Mouse (Mus musculus) erythroid progenitor cell, adult 5-6 weeks (primary cell): ENCODE results near the gene Ccdc6. TPM values are rescaled to one million over a fixed set of nuclear protein-coding genes. Genes with fewer than 3 reads are reported as not detected.

ENCODE experiments used
- ATAC-seq: replicated peaks from 2 replicates; pipeline ENCODE4 v1.8.0; 2016; ENCODE audit warnings: moderate number of reproducible peaks, mild to moderate bottlenecking, moderate TSS enrichment, inconsistent platforms; ENCODE audit not compliant: poor library complexity, low FRiP score, severe bottlenecking
- total RNA-seq, 2 experiments: library from RNA; stranded (forward) in 1 of 2; stranded (reverse) in 1 of 2; fragments of 150-400 nt in 1 of 2; fragments of 186-747, 209-891 nt in 1 of 2; gene quantifications; 2 replicates each; pipeline versions ENCODE4 v1.2.3 to v1.2.4; 2015 to 2017; ENCODE audit warnings: low replicate concordance in 2 of 2

The Ccdc6 gene
- total RNA-seq, 2 experiments from 2014 or later = 25.2 to 46.6 TPM

DNA sequence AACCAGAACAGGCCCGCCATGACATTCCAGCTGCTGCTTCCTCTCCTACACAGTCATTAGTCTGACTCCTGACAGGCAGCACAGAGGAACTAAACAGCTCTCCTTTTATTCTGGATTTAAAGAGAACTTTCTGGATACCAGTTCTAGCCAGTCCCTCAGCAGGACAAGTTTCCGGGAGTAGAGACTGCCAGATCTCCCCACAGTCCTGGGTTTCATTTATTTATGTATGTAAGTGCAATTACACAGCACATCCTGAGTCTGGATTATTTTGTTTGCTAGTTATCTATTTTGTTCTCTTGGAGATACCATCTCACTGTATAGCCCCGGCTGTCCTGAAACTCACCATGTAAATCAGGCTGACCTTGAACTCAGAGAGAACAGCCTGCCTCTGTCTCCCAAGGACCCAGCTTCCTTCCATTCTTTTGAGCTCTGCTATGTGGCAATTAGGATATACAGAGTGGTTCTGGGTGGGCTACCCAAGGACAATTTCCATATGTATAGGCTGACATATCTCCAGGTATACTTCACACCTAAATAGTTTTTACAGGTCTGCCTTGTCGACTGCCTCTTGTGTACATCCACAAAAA is 5.0 kb upstream of the Ccdc6 start:
- ATAC-seq = no peak

DNA sequence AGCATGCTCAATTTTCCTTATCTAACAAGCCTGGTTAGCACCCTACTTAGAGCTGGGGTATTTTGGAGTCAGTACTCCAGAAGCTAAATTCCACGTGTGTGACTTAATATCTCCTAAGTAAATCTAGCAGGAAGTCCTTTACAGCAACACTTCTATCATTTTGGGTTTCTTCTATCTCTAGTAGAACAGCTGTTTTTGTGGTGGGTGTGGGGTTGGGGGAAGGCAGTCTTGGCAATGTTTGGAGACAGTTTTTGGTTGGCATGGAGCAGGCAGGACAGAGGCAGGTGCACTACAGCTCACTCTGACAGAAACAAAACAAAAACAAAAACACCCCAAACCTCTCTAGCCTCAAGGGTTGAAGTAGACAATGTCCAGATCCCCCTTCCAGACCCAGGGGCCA is 3.1 kb upstream of the Ccdc6 start:
- no peak for ATAC-seq

DNA sequence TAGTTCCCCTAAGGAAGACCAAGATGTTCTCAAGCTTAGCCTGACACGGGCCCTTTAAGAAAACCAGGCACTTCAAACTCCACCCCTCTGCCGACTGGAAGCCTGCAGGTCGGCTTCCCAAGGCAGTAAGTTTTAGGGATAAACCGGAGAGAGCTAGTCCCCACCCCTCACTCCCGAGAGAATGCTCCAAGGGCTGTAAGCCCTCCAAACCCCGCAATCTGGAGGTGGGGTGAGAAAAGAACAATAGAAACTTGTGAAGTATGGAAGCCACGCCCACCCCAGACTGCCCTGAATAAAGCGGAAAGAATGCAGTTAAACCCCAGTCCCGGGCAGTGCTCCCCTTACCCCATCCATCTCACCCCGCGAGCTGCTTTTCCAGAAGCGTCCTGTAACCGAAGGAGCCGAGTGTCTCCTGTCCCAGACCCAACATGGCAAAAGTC is 1.9 kb upstream of the Ccdc6 start:
- ATAC-seq = peak; percentile 45; the same call in 1 of the 2 replicates

DNA sequence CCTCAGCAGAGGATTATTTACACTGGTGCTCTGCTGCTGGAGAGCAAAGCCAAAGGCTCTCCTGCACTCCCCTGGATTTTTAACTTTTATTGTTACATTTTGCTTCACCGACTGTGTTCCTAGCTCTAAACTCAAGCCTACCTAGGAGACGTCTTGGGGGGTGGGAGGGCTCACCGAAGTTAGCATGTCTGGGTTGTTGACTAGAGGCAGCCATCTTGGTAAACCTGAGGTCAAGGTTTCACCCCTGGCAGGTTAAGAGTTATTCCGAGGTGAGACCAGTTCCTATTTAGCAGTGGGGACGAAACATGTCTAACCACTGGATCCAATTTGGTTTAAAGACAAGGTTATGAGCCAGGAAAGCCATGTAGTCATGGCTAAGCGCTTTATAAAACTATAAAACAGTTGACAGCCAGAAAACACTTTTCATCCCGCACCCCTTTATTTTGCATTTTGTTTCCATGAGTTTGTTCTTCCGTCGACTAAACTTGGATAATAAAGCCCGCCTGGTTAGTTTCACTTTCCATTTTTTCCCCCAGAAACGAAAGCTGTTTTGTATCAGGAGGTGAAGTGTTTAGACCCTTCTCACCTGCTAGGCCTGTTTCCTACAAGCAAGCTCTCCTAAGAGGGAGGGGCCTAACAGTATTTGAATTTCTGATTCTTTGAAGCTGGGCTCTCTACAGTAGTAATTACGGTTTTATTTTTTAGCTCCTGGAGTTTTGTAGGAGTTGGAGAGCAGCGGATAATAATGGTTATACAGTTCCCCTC is 1.2 kb upstream of the Ccdc6 start:
- ATAC-seq = peak; percentile 27; the same call in 1 of the 2 replicates

DNA sequence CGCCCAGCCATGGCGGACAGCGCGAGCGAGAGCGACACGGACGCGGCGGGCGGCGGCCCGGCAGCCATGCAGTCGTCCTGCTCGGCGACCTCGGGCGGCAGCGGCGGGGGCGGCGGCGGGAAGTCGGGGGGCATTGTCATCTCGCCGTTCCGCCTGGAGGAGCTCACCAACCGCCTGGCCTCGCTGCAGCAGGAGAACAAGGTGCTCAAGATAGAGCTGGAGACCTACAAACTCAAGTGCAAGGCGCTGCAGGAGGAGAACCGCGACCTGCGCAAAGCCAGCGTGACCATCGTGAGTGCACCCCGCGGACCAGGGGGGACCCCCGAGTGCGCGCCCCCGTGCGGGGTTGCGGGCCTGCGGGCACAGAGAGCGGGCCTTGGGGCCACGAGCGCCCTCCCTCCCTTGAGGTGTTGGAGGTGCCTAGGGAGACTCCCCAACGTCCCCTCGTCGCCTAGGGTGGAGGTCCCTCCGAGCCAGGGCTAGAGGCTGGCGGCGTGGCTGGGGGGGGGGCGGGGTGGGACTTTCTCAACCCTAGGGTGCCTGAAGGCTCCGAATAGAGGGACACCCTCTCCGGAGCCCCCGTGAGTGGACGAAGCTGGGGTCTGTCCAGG is 475 bp downstream of the Ccdc6 start:
- peak; percentile 6; the same call in 1 of the 2 replicates for ATAC-seq

DNA sequence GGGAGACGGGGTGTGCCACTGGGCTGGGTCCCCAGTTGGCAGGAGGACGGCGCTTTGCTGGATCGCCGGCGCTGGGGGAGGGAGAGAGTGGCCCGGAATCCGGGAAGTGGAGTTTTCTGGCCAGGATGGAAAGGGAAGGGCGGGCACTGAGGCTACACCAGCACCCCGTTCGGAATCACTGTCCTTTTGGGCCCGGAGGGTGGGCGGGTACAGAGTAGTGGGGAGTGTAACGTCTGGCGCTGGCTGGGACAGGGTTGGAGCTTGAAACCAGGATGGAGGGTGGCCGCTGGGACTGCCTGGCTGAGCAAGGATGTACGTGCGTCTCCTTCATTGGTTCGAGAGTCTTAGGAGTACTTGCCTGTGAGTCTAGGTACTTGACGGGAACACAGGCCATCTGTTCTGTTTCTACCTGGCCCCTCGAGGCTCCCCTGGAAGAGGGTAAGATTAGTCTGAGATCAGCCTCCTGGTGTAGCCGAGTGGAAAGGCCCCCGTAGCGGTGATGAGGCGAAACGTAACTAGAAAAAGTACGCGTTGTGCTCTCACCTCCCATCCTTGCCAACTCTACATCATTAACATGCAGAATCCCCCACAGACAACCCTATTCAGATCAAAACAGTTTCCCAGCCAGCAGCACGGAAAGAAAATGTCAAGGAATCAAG is 1.1 kb downstream of the Ccdc6 start:
- no peak for ATAC-seq

DNA sequence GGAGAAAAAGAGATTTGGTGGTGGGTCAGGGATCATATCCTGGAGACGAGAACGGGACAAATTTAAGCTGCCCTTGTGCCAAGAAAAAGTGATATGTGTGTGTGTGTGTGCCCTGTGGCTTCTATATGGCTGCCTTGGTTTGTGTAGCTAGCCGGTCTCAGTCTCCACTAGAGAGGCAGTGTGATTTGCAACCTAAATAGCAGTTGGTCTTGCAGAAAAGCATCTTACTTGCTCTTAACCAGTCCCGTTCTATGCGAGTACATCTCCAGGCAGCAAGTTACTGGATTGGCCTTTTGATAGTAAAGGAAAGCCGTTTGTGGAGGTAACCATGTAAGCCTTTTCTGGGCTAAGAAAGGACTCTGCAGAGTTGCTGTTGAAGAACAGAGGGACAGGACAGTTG is 1.7 kb downstream of the Ccdc6 start:
- no peak for ATAC-seq

DNA sequence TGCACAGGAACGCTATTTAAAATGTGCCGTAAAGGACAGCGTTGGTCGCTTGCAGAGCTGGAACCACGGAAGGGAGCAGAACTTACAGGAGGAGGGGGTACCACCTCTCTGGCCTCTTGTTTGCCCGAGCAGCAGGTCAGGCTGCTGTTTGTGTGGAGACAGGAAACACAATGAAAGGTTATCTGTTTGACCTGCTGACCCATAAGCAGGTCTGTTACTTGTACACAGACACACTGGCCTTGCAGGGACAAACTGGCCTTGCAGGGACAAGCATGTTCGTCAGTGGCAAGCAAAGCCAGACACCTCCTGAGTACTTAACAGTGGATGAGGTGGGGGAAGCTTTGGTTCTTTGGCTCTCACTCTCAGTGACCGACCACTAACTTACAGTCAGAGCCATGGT is 2.1 kb downstream of the Ccdc6 start:
- no peak for ATAC-seq

DNA sequence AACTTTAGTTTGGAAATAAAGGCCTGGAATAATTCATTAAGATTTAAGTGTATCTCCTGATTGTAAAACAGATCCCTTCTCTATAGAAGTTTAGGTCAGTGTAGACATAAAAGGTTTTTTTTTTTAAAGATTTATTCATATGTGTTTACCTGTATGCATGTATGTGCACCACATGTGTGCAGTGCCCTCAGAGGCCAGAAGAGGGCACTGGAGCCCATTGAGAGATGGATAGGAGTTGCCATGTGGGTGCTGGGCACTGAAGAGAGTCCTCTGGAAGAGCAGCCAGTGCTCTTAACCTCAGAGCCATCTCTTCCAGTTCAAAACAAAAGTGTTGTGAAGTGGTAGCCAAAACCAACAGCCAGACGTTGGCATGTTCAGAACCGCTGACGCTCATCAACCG is 5.2 kb downstream of the Ccdc6 start:
- no peak for ATAC-seq

DNA sequence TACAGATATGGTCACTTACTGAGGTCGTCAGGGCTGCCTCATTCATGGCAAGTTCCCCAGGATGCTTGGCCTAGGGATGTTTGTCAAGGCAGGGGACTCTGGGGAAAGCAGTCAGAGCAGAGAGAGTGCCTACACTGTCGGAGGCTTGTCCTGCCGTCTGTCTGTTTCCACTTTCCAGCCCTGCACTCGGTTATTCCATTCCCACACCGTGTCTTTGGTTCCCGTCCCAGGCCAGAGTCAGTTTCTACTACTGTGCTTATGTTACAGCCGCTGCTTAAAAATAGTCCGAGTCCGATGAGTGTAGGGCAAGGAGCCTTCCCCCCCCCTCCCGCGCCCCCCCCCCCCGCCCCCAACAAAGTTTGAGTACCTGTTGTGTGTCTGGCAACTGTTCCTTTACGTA is 11.1 kb downstream of the Ccdc6 start:
- no peak for ATAC-seq

DNA sequence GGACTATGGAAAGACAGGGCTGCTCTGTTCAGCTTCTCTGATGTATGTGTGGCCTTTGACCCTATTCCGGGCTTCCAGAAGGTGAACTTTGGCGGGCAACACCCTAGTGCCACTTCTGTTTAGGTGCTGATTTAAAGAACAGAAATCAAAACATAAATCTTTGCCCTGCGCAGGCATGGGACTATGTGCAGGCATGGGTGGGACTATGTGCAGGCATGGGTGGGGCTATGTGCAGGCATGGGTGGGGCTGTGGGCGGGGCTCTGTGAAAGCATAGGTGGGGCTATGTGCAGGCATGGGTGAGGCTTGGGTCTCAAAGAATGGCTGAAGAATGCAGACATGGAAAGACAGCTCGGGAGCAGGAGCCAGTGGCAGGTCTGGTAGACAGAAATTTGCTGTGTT is 13.1 kb downstream of the Ccdc6 start:
- ATAC-seq = peak; percentile 84

DNA sequence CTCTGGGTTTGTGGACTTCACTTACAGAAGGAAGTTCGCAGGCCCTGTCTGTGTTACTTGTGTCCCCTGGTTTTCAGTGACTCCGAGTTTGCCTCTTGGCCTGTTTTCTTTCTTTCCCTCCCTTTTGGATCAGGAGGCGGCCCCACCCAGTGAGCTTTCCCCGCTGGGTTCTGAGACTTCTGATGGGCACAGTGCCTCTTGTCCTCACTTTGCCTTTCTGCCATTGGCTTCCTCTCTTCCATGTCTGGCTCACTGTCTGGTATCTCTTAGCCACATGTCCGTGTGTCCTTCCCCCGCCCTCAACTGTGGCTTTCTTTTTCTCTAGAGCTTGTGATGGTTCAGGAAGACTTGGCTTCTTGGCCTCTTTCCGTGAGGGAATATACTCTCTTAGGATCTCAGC is 13.9 kb downstream of the Ccdc6 start:
- ATAC-seq = no peak

DNA sequence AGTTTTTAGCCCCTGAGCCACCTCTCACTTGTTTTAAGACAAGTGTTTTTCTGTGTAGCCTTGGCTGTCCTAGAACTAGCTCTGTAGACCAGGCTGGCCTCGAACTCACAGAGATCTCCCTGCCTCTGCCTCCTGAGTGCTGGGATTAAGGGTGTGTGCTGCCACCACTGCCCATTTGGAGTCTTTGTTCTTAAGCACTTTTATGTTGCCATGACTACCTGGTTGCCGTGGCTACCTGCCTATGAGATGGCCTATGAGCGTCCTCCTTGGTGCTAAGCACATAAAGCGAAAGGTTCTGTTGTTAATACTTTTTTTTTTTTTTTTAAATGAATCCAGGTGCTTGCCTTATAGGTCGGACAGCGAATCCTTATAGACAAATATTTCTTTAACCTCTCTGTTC is 14.7 kb downstream of the Ccdc6 start:
- no peak for ATAC-seq

DNA sequence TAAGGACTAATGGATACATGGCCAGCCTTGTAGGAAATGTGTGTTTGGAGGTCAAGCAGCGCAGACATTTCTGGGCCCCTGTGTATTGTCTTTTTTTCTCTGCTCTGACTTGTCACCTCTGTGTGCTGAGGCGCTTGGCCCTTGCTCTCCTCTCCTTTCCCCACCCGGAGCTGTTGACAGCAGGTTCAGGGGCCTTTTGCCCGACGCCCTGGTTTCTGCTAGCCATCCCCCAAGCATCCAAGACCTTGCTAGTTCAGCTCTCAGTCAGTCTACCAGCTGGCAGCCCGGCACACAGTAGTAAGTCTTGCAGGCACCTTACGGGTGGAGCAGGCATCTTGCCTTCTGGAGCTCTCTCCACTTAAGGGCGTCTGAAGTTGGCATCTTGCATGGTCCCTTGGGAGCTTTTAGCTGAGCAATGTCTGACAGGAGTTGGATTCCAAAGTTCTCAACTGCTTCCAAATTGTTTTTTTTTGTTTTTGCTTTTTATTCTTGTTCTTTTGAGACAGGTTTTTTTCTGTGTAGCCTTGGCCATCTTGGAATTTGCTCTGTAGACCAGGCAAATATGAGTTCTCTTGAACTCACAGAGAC is 17.2 kb downstream of the Ccdc6 start:
- ATAC-seq = no peak

DNA sequence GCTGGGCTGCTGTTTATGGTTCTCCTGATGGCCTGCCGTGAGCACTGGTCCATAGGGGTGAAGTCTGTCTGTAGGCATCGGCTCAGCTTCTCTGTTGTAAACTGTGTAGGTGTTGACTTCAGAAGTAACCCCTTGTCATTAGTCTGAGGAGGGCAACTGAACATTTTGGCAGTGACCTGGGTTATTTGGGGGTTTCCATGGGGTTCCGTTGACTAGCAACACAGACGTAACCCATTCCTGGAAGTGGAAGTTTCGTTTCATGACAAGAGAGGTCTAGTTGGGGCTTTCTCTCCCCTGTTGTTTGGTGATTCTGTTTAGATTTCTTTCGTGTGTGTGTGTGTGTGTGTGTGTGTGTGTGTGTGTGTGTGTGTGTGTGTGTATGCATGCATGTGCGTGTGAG is 19.5 kb downstream of the Ccdc6 start:
- ATAC-seq = no peak

DNA sequence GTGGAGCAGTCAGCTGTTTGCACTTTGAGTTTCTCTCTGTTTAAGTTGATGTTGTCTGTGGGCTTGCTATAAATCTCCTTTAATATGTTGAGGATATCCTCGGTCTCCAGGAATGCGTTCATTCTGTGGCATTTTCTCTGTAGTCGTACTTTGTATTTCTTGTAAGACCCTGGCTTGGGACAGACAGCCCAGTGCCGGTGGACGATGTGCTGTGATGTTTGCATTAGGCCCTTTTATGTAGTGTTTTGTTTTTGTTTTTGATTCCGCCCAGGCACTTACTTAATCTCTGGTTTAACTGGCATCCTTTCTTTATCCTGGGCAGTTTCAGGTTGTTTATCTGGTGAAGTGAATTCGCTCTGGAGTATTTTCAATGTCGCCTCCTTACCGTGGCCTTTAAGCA is 22.5 kb downstream of the Ccdc6 start:
- no peak; the same call in 1 of the 2 replicates for ATAC-seq

DNA sequence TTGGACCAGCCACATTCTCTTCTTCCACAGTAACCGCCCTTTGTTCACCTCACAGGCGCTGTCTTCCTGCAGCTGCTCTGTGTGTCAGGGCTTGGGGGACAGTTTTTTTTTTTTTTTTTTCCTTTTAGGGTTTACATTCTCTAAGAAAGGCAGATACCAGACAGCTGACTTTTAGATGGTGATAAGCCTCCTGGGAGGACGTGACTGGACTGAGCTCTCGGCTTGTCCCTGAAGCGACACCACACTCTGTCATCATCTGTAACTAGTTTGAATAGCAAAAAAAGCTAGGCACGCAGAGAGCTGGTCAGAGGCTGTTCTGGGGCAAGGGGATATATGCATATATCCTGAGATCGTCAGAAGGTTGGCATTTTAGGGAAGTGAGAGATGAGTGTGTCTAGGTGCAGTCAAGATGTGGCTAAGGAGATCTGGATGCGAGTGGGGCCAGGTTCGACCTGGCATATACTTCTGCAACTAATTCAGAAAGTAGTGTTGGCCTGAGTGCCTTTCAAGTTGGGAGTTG is 23.0 kb downstream of the Ccdc6 start:
- ATAC-seq = peak; percentile 52

DNA sequence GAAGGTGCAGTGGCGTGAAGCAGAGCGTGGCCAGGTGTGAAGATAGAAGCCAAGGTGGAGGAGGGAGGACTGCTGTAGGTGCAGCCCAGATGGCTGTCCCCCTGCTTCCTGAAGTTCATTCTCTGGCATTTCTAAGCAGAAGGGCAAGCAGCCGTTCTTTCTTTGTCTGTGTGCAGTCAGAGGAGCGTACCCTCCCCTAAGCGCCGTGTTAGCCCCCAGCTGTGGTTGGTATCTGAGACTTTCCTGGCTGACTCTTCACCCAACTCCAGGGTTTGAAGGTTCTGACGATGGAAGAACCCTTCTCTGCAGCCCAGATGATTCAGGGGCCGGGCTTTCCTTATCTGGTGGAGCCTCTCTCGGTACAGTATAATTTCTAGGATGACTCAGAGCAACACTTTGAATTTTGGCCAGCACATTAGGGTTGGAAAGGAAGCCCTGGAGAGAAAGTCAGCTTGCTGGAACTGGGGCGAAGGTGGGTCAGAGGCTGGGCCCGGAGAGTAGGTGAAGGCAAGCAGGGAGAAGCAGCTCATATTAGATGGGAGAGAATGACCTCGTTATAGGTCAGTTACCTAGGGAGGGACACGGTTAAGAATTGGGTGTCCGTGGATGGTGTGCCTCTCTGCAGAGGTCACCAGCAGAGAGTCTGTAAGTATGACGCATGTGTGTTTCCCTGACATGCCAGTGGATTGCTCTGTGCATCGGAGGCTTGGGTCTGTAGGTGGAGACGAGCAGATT is 23.9 kb downstream of the Ccdc6 start:
- ATAC-seq = peak; percentile 73

DNA sequence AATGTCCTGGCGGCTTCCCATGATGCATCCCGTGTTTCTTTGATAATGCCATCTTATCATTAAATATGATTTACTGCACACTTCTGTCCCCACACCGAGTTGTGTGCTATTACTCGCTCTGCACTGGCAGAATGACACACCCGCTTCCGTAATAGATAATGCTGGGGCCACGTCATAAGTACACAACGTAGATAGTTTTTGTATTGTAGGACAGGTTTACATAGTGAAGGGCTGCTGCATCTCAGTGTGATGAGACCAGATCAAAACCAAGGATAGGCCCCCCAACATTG is 24.4 kb downstream of the Ccdc6 start:
- peak; percentile 67 for ATAC-seq

DNA sequence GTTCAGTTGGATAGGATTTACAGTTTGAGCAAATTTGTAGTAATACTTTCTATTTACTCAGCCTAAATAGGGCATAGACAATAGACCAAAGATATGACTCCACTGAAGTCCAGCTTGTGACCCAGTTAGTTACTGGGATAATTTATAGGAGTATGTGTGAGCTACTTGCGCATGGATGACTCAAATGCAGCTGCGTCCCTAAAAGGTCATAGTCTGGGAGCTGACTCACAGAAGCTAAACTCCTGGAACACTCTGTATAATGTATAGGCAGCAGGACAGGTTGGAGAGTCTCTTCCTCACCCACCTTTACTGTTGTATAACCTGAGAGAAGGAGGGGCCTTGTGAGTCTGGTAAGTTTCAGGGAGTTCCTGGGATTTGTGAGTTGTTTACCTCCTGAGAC is 26.5 kb downstream of the Ccdc6 start:
- ATAC-seq = no peak
